Mouse (Mus musculus): ENCODE data around the gene Gm5148. TPM values are rescaled to one million over a fixed set of nuclear protein-coding genes. Genes with fewer than 3 reads are reported as not detected.

Gene Gm5148
- polyA plus RNA-seq, 1 experiment from 2014 or later, result 5.8 TPM

DNA sequence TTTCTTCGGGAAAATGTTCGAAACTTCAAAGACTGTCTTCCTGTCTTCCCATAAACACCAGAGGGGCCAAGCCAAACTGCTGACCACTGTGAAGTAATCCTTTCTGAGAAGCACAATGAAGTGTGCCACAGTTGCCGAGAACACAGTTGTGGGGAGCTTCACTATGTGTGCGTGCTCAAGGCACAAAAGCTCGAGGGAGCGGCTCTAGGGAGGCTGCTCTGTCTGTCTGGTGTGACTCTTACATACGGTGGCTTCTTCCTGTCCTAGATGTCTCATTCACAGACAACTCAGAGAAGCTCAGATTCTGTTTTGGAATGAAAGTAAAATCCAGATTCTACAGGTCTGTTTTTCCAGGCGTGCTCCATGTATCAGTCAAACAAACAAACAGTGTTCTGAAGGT lies 48.0 kb downstream of the Gm5148 start:
- no peaks in the 10 kb centered on the region for H3K36me3 ChIP-seq
- H3K27me3 ChIP-seq, result peaks cover 9% of the 10 kb centered on the region; the same call in 1 of the 2 replicates
- no peak overlapping the region for H3K27ac ChIP-seq
- H3K9me3 ChIP-seq, result no peaks in the 10 kb centered on the region
- peaks cover 19% of the 10 kb centered on the region for H3K4me1 ChIP-seq
- ATAC-seq (ENCODE audit: borderline replicate concordance, extremely low read depth, low FRiP score, low TSS enrichment), result no peak
- no peak overlapping the region for H3K4me3 ChIP-seq
- H3K9ac ChIP-seq, result no peak overlapping the region
- WGBS, result 54% methylated on average over 8 of the region's 8 CpGs
- H3K4me2 ChIP-seq, result no peak overlapping the region

DNA sequence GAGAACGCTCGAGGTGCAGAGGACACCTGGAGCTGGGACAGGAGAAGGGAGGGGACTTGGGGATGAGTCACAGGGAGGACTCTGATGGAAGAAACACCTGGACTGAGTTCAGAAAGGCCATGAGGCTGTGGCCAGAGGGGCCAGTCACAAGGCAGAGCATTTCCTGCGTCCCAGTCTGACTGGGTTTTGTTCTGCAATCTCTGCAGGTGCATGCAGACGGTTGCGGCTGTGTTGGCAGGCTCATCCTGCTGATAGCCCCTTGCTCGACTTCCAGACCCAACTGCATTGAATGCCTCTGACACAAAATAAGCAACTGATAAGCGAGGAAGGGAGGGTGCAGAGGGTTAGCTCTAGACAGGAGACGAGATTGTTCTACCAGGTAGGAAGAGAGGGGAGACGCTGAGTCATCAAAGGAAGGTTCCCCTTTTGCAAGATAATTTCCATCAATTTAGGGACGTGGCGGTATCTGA lies 49.2 kb downstream of the Gm5148 start:
- Histone ChIP-seq H3K4me3 (no peak overlapping the region), H3K27ac (no peak overlapping the region), H3K9me3 (no peaks in the 10 kb centered on the region), H3K4me1 (peaks cover 19% of the 10 kb centered on the region), H3K9ac (no peak overlapping the region), H3K4me2 (no peak overlapping the region), H3K27me3 (peaks cover 9% of the 10 kb centered on the region; the same call in 1 of the 2 replicates), H3K36me3 (no peaks in the 10 kb centered on the region)
- 62% methylated on average over 11 of the region's 11 CpGs for WGBS
- no peak for ATAC-seq (ENCODE audit: borderline replicate concordance, extremely low read depth, low FRiP score, low TSS enrichment)

DNA sequence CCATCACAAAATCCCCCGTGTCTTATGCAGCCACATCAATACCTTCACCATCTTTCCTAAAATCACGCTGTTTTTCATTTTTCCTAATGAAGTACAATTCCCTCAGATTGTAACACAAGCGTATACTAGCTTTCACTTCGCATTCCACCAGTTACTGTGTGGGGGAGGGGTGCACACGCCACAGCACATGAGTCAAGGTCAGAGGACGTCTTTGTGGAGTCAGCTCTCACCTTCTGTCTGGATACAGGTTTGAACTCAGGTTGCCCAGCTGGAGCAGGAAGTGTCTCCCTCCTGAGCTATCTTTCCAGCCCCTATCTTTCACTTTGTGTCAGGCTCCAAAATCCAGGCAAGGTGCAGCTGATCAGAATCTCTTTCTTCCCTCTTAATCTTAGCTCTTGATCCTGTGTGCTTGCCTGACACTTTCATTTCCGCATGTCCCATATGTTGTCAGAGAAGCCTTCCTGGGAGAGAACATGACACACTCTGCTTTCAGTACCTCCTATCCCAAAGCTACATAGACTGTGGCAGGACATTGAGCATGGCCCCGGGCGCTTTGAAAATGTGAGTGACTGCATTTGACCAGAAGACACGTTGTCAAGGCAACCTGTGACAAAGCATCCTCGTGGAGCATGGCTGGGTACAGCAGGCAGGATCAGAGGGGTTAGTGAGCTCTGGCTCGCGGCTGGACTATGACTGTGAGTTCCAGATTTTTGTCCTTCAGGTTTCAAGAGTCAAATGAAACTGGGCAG lies 50.6 kb downstream of the Gm5148 start:
- no peak overlapping the region for H3K4me3 ChIP-seq
- peaks cover 9% of the 10 kb centered on the region; the same call in 1 of the 2 replicates for H3K27me3 ChIP-seq
- no peak for ATAC-seq (ENCODE audit: borderline replicate concordance, extremely low read depth, low FRiP score, low TSS enrichment)
- no peaks in the 10 kb centered on the region for H3K36me3 ChIP-seq
- H3K9ac ChIP-seq, result no peak overlapping the region
- H3K9me3 ChIP-seq, result 0 out of 2 replicates have a peak, but pooled peaks cover 5% of the 10 kb centered on the region
- H3K4me1 ChIP-seq, result peaks cover 19% of the 10 kb centered on the region
- WGBS, result 59% methylated on average over 13 of the region's 13 CpGs
- no peak overlapping the region for H3K4me2 ChIP-seq
- H3K27ac ChIP-seq, result no peak overlapping the region

DNA sequence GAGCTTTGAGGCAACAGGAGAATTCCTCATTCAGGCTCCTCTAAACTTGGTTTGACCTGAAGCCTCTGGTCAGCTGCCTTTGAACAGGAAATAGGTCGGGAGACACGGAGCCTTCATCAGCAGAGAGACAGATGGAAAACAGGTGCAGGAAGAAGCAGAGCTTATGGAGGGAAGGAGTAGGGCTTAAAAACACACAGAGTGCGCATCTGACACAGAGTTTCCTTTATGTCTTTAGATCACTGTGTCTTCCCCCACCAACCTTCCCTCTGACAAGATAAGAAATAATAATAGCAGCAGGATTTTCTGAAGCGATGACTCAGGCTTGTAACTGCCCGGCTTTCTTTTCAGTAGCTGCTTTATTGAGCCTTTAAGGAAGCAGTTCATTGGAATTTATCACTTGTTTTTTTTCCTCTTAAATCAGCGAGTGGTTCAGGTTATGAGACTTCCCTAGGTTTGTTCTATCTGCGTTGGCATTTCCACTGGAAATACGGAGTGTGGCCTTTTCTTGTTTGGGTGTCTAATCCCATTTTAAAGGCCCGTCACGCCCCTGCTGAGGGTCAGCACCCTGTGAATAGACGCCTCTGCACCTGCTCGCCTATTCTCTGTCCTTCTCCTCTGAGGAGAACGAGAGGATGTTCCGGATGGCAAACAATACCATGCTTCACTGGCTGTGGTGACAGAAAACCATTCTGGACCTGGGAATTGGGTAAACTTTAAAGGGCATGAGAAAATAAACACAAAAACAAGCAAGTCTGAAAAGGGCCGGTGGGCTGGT lies 51.8 kb downstream of the Gm5148 start:
- no peak overlapping the region for H3K4me2 ChIP-seq

DNA sequence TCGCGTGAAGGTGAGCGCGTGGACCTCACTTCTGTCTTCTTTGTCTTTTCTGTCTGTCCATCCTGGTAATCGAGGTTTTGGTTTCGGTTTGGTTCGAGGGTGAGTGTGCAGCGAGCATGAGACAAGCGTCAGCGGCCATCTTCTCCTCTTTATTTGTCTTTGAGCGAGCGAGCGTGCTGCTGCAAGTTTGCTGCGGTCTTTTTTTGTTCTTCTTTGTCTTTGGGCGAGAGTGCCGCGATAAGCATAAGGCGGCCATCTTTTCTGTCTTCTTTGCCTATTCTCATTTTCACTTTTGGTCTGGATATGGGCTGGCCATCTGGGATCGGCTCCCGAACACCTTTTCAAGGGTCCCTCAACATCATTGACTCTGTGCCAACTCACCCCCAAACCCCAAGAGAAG lies 55.2 kb downstream of the Gm5148 start:
- H3K9ac ChIP-seq, result no peak overlapping the region
- H3K36me3 ChIP-seq, result no peaks in the 10 kb centered on the region
- no peak overlapping the region for H3K4me2 ChIP-seq
- WGBS, result 96% methylated on average over 20 of the region's 20 CpGs
- no peak overlapping the region for H3K27ac ChIP-seq
- H3K4me3 ChIP-seq, result no peak overlapping the region
- 0 out of 2 replicates have a peak, but pooled peaks cover 9% of the 10 kb centered on the region for H3K27me3 ChIP-seq
- no peak for ATAC-seq (ENCODE audit: borderline replicate concordance, extremely low read depth, low FRiP score, low TSS enrichment)
- peaks cover 25% of the 10 kb centered on the region for H3K4me1 ChIP-seq
- 0 out of 2 replicates have a peak, but pooled peaks cover 5% of the 10 kb centered on the region for H3K9me3 ChIP-seq

More for the DNA sequence above, 51.8 kb downstream of the Gm5148 start:
- H3K9ac ChIP-seq, result no peak overlapping the region
- H3K4me3 ChIP-seq, result no peak overlapping the region
- peaks cover 24% of the 10 kb centered on the region for H3K4me1 ChIP-seq
- no peak for ATAC-seq (ENCODE audit: borderline replicate concordance, extremely low read depth, low FRiP score, low TSS enrichment)
- no peak overlapping the region for H3K27ac ChIP-seq
- 32% methylated on average over 15 of the region's 15 CpGs for WGBS
- 0 out of 2 replicates have a peak, but pooled peaks cover 5% of the 10 kb centered on the region for H3K9me3 ChIP-seq
- H3K36me3 ChIP-seq, result no peaks in the 10 kb centered on the region
- H3K27me3 ChIP-seq, result peaks cover 9% of the 10 kb centered on the region; the same call in 1 of the 2 replicates

DNA sequence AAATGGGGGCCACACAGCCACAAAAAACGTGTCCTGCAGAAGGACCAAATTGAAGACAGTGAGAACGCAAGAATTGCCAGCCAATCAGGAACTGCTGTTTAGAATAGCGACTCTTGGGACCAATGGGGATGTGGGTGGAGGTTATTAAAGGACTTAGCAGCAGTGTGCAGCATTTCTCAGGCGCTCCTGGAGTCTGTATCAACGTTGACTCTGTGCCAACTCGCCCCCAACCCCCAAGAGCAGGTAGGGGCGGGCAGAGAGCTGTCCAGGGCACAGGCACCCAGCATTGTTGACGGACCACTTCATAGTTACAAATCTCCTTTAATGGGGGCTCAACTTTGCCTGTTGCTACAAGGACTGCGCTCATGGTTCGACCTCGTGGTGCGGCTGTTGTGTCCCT lies 55.6 kb downstream of the Gm5148 start:
- WGBS, result 85% methylated on average over 12 of the region's 12 CpGs
- H3K4me1 ChIP-seq, result peaks cover 20% of the 10 kb centered on the region
- no peak overlapping the region for H3K27ac ChIP-seq
- no peak overlapping the region for H3K9ac ChIP-seq
- no peaks in the 10 kb centered on the region for H3K36me3 ChIP-seq
- no peak overlapping the region for H3K4me2 ChIP-seq
- 0 out of 2 replicates have a peak, but pooled peaks cover 9% of the 10 kb centered on the region for H3K27me3 ChIP-seq
- H3K4me3 ChIP-seq, result no peak overlapping the region
- no peak for ATAC-seq (ENCODE audit: borderline replicate concordance, extremely low read depth, low FRiP score, low TSS enrichment)
- H3K9me3 ChIP-seq, result 0 out of 2 replicates have a peak, but pooled peaks cover 5% of the 10 kb centered on the region

DNA sequence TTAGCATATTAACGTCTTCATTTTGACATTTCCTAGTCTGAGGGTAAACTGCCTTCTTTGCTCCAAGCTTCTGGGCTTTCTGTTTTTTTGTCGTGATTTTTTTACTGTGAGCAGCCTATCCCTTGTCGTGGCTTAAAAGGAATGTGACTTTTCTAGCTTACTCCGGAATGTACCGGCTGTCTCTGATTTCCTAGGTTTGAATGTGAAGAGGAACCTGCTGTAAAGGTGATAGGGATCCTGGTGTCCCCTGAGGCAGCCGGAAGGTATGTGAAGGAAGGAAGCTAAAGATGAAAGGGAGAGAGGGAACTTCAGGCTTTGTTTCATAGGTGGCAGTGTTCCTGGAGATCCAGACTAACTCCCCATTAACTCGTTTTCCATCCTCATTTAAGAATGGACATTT lies 56.6 kb downstream of the Gm5148 start:
- no peak overlapping the region for H3K4me3 ChIP-seq
- no peak overlapping the region for H3K9ac ChIP-seq
- H3K4me1 ChIP-seq, result peaks cover 17% of the 10 kb centered on the region
- H3K9me3 ChIP-seq, result 0 out of 2 replicates have a peak, but pooled peaks cover 5% of the 10 kb centered on the region
- WGBS, result 33% methylated on average over 7 of the region's 7 CpGs
- 0 out of 2 replicates have a peak, but pooled peaks cover 6% of the 10 kb centered on the region for H3K27me3 ChIP-seq
- no peak overlapping the region for H3K27ac ChIP-seq
- no peaks in the 10 kb centered on the region for H3K36me3 ChIP-seq
- no peak overlapping the region for H3K4me2 ChIP-seq
- no peak for ATAC-seq (ENCODE audit: borderline replicate concordance, extremely low read depth, low FRiP score, low TSS enrichment)

DNA sequence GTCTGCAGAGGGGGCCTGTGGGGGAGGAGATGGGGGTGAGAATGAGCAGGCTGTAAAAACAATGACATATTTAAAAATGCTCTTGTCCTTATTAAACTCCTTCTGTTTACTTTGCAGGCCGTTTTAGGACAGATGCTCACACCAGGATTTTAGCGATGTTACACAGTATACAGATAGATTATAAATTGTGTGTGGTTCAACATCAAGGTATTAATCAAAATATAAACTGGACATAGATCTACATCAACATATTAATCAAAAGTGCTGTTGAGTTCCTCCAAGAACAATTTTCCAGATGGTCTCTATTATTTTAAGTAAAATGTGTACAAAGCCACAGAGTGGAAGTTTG lies 57.2 kb downstream of the Gm5148 start:
- WGBS, result 15% methylated on average over 2 of the region's 2 CpGs

DNA sequence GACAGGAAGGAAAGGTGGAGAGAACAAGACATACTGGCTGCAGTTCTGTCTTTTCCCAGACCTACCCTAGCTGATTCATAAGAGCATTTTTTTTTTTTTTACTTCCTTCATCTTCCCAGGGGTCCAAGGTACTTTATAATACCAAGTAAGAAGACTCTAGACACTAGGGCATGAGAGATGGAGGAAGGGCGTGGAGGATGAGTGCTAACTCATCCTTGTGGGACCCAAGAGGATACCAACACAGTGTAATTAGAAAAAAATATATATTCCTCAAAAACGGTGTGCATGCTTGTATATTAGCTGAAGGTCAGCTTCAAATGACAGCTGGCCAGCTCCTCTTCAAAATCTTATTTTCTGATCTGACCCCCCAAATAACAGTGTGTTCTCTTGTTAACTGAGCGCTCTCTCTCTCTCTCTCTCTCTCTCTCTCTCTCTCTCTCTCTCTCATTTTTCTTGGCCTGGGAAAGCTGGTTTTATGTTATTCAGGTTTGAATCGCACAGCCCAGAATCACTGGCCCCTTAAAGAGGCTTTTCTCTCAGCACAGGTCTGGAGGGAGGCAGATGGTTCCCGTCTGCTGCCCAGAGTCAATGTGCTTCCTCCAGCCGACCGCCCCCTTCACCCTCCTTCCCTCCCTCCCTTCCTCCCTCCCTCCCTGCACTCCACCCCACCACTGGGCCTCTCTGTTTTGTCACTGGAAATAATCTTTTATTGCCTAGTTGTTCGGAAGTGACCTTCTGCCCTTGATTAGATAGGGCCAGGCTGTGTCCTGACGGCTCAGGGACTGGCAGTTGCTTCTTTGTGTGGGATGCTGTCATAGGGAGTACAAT lies 57.8 kb downstream of the Gm5148 start:
- H3K4me2 ChIP-seq, result no peak overlapping the region
- peak; percentile 87 for ATAC-seq (ENCODE audit: borderline replicate concordance, extremely low read depth, low FRiP score, low TSS enrichment)
- WGBS, result 18% methylated on average over 9 of the region's 9 CpGs
- H3K4me1 ChIP-seq, result peaks cover 17% of the 10 kb centered on the region
- 0 out of 2 replicates have a peak, but pooled peaks cover 5% of the 10 kb centered on the region for H3K9me3 ChIP-seq
- H3K9ac ChIP-seq, result no peak overlapping the region
- no peak overlapping the region for H3K27ac ChIP-seq
- H3K36me3 ChIP-seq, result no peaks in the 10 kb centered on the region
- no peak overlapping the region for H3K4me3 ChIP-seq
- no peaks in the 10 kb centered on the region for H3K27me3 ChIP-seq

More for the DNA sequence above, 57.2 kb downstream of the Gm5148 start:
- H3K9me3 ChIP-seq, result 0 out of 2 replicates have a peak, but pooled peaks cover 5% of the 10 kb centered on the region
- 0 out of 2 replicates have a peak, but pooled peaks cover under 1% of the 10 kb centered on the region for H3K27me3 ChIP-seq
- no peaks in the 10 kb centered on the region for H3K36me3 ChIP-seq
- no peak overlapping the region for H3K4me3 ChIP-seq
- no peak overlapping the region for H3K4me2 ChIP-seq
- H3K27ac ChIP-seq, result no peak overlapping the region
- no peak for ATAC-seq (ENCODE audit: borderline replicate concordance, extremely low read depth, low FRiP score, low TSS enrichment)
- no peak overlapping the region for H3K9ac ChIP-seq
- peaks cover 17% of the 10 kb centered on the region for H3K4me1 ChIP-seq
